ENCODE assay signal across 25 mouse cellular contexts in genomic region chr6:91130856-91131255, GRCm38 (mm10). TPM values are rescaled to one million over a fixed set of nuclear protein-coding genes. Genes with fewer than 3 reads are reported as not detected.
DNase-seq lines count a peak whose midpoint lies in the region; ATAC-seq and TF ChIP-seq lines count a peak whose summit lies in the region.
"Had no signal": no experiment of that assay in that cellular context is flagged by ENCODE, and none has a peak within 500 bp of the region (broad histone marks: within the 10 kb centered on the region; RNA-seq: fewer than 3 reads in every experiment).

No protein-coding gene starts in this region.

- H3K9me3 ChIP-seq in MEL (replicated peaks; ENCODE audit: insufficient read depth, low read length): no peaks in the 10 kb centered on the region
- H3K9me3 ChIP-seq in liver, embryonic 11.5 days (ENCODE audit: control insufficient read depth, low read length): no peaks in the 10 kb centered on the region
- no peaks in the 10 kb centered on the region; the same call in 1 of the 2 replicates for H3K9me3 ChIP-seq in liver, embryonic 15.5 days (replicated peaks)
- H3K9me3 ChIP-seq in hindbrain, postnatal 0 days (ENCODE audit: low read length): no peaks in the 10 kb centered on the region
- H3K9me3 ChIP-seq: embryonic facial prominence, embryonic 13.5 days; forebrain, embryonic 10.5 days; forebrain, embryonic 15.5 days; heart, embryonic 15.5 days; hindbrain, embryonic 13.5 days had no signal

- ATAC-seq in liver, embryonic 11.5 days (replicated peaks; ENCODE audit: low FRiP score): peak; percentile 77
- peak; percentile 75 for ATAC-seq in liver, embryonic 15.5 days (ENCODE audit: insufficient read depth)
- ATAC-seq in megakaryocyte-erythroid progenitor cell, adult 5-6 weeks (replicated peaks; ENCODE audit: low FRiP score, low TSS enrichment, poor library complexity, severe bottlenecking): peak; percentile 74
- ATAC-seq in hindbrain, postnatal 0 days: no peak
- ATAC-seq: activated CD4-positive, CD25-positive, alpha-beta regulatory T cell, adult 4 months; CD4-positive, CD25-positive, alpha-beta regulatory T cell, adult 4 months; forebrain, embryonic 15.5 days; Patski had no signal

- 45% methylated on average over 1 of the region's 1 CpGs for WGBS in liver, embryonic 11.5 days
- WGBS in liver, embryonic 15.5 days (ENCODE audit: insufficient replicate concordance): 22% methylated on average over 1 of the region's 1 CpGs
- WGBS in hindbrain, postnatal 0 days: 54% methylated on average over 1 of the region's 1 CpGs

- TF ChIP-seq RAD21 in MEL (IDR thresholded peaks at IDR 0.05; ENCODE audit: low read depth, low read length): no peak

- DNase-seq in MEL (ENCODE audit: low read depth, low spot score): no peak
- DNase-seq in liver, embryonic 11.5 days (ENCODE audit: low spot score): no peak
- DNase-seq in hindbrain, postnatal 0 days (ENCODE audit: low spot score): no peak
- DNase-seq in kidney, postnatal 25 days: no peak
- DNase-seq in lung, postnatal 36 days: no peak
- DNase-seq: adrenal gland, postnatal 25 days; B cell, adult 2 months; cerebellum, adult 18-20 months; cerebellum, adult 9-11 months; cerebellum, postnatal 36 days; gastrocnemius, postnatal 10 days; heart, adult 18-20 months; heart, postnatal 14 days had no signal

- H3K9ac ChIP-seq in MEL (ENCODE audit: control insufficient read depth, low read depth, low read length, poor library complexity, severe bottlenecking): no peak overlapping the region
- H3K9ac ChIP-seq in liver, embryonic 11.5 days (ENCODE audit: low read depth, low read length): no peak overlapping the region
- no peak overlapping the region for H3K9ac ChIP-seq in liver, embryonic 15.5 days
- no peak overlapping the region for H3K9ac ChIP-seq in hindbrain, postnatal 0 days (replicated peaks; ENCODE audit: low read length)
- H3K9ac ChIP-seq: embryonic facial prominence, embryonic 13.5 days; forebrain, embryonic 15.5 days; heart, embryonic 15.5 days; hindbrain, embryonic 13.5 days had no signal

- no peak for TF ChIP-seq POLR2A in MEL (IDR thresholded peaks at IDR 0.05; ENCODE audit: control insufficient read depth in 1 of 2, insufficient read depth in 1 of 2, low read depth in 1 of 2, low read length in 2 of 2, poor library complexity in 1 of 2)

- peak in 1 of 2 experiments; percentile 53; a peak in 2 of 4 replicates for TF ChIP-seq EP300 in MEL (IDR thresholded peaks at IDR 0.05; ENCODE audit: low read depth in 1 of 2, low read length in 2 of 2)

- H3K79me2 ChIP-seq in MEL (ENCODE audit: control insufficient read depth, insufficient read depth, low read length, poor library complexity): no peaks in the 10 kb centered on the region

- 0 out of 4 replicates have a peak, but pooled peaks cover 0 to 2% of the 10 kb centered on the region in 2 experiments for H3K36me3 ChIP-seq in MEL (ENCODE audit: control insufficient read depth in 1 of 2, insufficient read depth in 2 of 2, low read length in 2 of 2)
- H3K36me3 ChIP-seq in liver, embryonic 11.5 days (ENCODE audit: control insufficient read depth, insufficient read depth, low read length): no peaks in the 10 kb centered on the region
- no peaks in the 10 kb centered on the region for H3K36me3 ChIP-seq in liver, embryonic 15.5 days (replicated peaks)
- no peaks in the 10 kb centered on the region for H3K36me3 ChIP-seq in hindbrain, postnatal 0 days (ENCODE audit: insufficient read depth, low read length)
- H3K36me3 ChIP-seq: embryonic facial prominence, embryonic 13.5 days; forebrain, embryonic 10.5 days; forebrain, embryonic 15.5 days; G1E; heart, embryonic 15.5 days; hindbrain, embryonic 13.5 days had no signal

- no peak overlapping the region for H3K27ac ChIP-seq in MEL (ENCODE audit: control insufficient read depth, low read depth, low read length)
- no peak overlapping the region for H3K27ac ChIP-seq in liver, embryonic 11.5 days (ENCODE audit: low read depth, low read length)
- H3K27ac ChIP-seq in liver, embryonic 15.5 days (replicated peaks): 0 out of 2 replicates have a peak overlapping the region, but pooled peaks have one; percentile 25
- no peak overlapping the region for H3K27ac ChIP-seq in hindbrain, postnatal 0 days
- H3K27ac ChIP-seq: embryonic facial prominence, embryonic 13.5 days; forebrain, embryonic 10.5 days; forebrain, embryonic 15.5 days; heart, embryonic 15.5 days; hindbrain, embryonic 13.5 days had no signal

- H3K27me3 ChIP-seq in MEL (ENCODE audit: control insufficient read depth in 1 of 2, insufficient read depth in 2 of 2, low read length in 2 of 2): peaks cover 0 to 2% of the 10 kb centered on the region in 2 experiments
- H3K27me3 ChIP-seq in liver, embryonic 11.5 days (replicated peaks; ENCODE audit: control insufficient read depth, insufficient read depth, low read length): peaks cover 8% of the 10 kb centered on the region
- H3K27me3 ChIP-seq in liver, embryonic 15.5 days: peaks cover 36% of the 10 kb centered on the region
- H3K27me3 ChIP-seq in hindbrain, postnatal 0 days (ENCODE audit: insufficient read depth, low read length): no peaks in the 10 kb centered on the region
- H3K27me3 ChIP-seq: embryonic facial prominence, embryonic 13.5 days; forebrain, embryonic 15.5 days; heart, embryonic 15.5 days; hindbrain, embryonic 13.5 days; Patski had no signal

- peaks cover 0 to 7% of the 10 kb centered on the region in 2 experiments; a peak in 1 of 4 replicates for H3K4me1 ChIP-seq in MEL (ENCODE audit: control insufficient read depth in 1 of 2, insufficient read depth in 2 of 2, low read length in 2 of 2)
- peaks cover 4% of the 10 kb centered on the region; the same call in 1 of the 2 replicates for H3K4me1 ChIP-seq in liver, embryonic 11.5 days (replicated peaks; ENCODE audit: control insufficient read depth, insufficient read depth, low read length)
- H3K4me1 ChIP-seq in liver, embryonic 15.5 days (replicated peaks): peaks cover 37% of the 10 kb centered on the region
- H3K4me1 ChIP-seq in hindbrain, postnatal 0 days (ENCODE audit: insufficient read depth, low read length): no peaks in the 10 kb centered on the region
- H3K4me1 ChIP-seq: embryonic facial prominence, embryonic 13.5 days; forebrain, embryonic 10.5 days; forebrain, embryonic 15.5 days; heart, embryonic 15.5 days; hindbrain, embryonic 13.5 days had no signal

- H3K4me3 ChIP-seq in MEL (ENCODE audit: control insufficient read depth in 1 of 2, insufficient read depth in 1 of 2, low read depth in 2 of 2, low read length in 2 of 2): no peak overlapping the region
- no peak overlapping the region for H3K4me3 ChIP-seq in liver, embryonic 11.5 days (ENCODE audit: low read depth, low read length)
- no peak overlapping the region for H3K4me3 ChIP-seq in liver, embryonic 15.5 days (replicated peaks)
- no peak overlapping the region for H3K4me3 ChIP-seq in hindbrain, postnatal 0 days (ENCODE audit: low read length)
- H3K4me3 ChIP-seq: embryonic facial prominence, embryonic 13.5 days; forebrain, embryonic 10.5 days; forebrain, embryonic 15.5 days; heart, embryonic 15.5 days; hindbrain, embryonic 13.5 days had no signal

- TF ChIP-seq CTCF in MEL (IDR thresholded peaks at IDR 0.05 in 2 of 3, conservative IDR thresholded peaks at IDR 0.05 in 1 of 3; ENCODE audit: control insufficient read depth in 1 of 3, insufficient read depth in 1 of 3, low read depth in 2 of 3, low read length in 3 of 3, poor library complexity in 1 of 3, severe bottlenecking in 1 of 3): no peak
- no peak for TF ChIP-seq CTCF in hindbrain, postnatal 0 days (IDR thresholded peaks at IDR 0.05; ENCODE audit: low read depth)

- no peak overlapping the region for H3K4me2 ChIP-seq in liver, embryonic 11.5 days
- no peak overlapping the region for H3K4me2 ChIP-seq in liver, embryonic 15.5 days
- no peak overlapping the region for H3K4me2 ChIP-seq in hindbrain, postnatal 0 days (ENCODE audit: low read depth, low read length)
- H3K4me2 ChIP-seq: embryonic facial prominence, embryonic 13.5 days; forebrain, embryonic 15.5 days; heart, embryonic 11.5 days; heart, embryonic 15.5 days; hindbrain, embryonic 13.5 days had no signal

TF ChIP-seq in MEL, 35 proteins besides CTCF, POLR2A, EP300 and RAD21 (continues in another document):
- TF ChIP-seq UBTF (IDR thresholded peaks at IDR 0.05; ENCODE audit: borderline replicate concordance, insufficient read depth, low read depth, low read length) (no peak), CHD2 (IDR thresholded peaks at IDR 0.05; ENCODE audit: low read length) (no peak), MAX (IDR thresholded peaks at IDR 0.05; ENCODE audit: low read length) (no peak), MAZ (IDR thresholded peaks at IDR 0.05; ENCODE audit: low read depth, low read length) (no peak), ELF1 (IDR thresholded peaks at IDR 0.05; ENCODE audit: low read depth, low read length) (no peak), TBP (IDR thresholded peaks at IDR 0.05; ENCODE audit: low read depth, low read length) (no peak), GATA1 (IDR thresholded peaks at IDR 0.05; ENCODE audit: low read depth, low read length) (0 out of 2 replicates have a peak, but pooled peaks have one; percentile 42), SIN3A (IDR thresholded peaks at IDR 0.05; ENCODE audit: low read length) (no peak), POLR2AphosphoS2 (IDR thresholded peaks at IDR 0.05; ENCODE audit: low read length) (no peak)

RNA-seq across cellular contexts. Expression of gene Nup210, which starts 14.2 kb away (rescaled TPM):
- total RNA-seq in MEL (2012; rRNA removed): 46.3 and 56.7 TPM in 2 replicates
- polyA plus RNA-seq in MEL (2012; ENCODE audit: insufficient read depth in 1 of 2, insufficient read length in 2 of 2, low read depth in 1 of 2, low replicate concordance in 2 of 2, missing spikeins in 1 of 2): 100 to 1,000 TPM in 1 of 2 experiments, 10 to 100 TPM in 1; 71.5 to 394 TPM
- polyA plus RNA-seq in liver, embryonic 11.5 days (2014; fragmentation: Nextera tagmentation; extraction: Ambion mirVana): 53.5 and 58.3 TPM in 2 replicates
- 32.0 and 37.1 TPM in 2 replicates for polyA plus RNA-seq in liver, embryonic 15.5 days (2015; fragmentation: Nextera tagmentation; extraction: Ambion mirVana)
- total RNA-seq in megakaryocyte-erythroid progenitor cell, adult 5-6 weeks (2014; fragmentation: Nextera tagmentation): 135 and 191 TPM in 2 replicates
- total RNA-seq in megakaryocyte-erythroid progenitor cell, adult 5-6 weeks (2017): 76.4 and 185 TPM in 2 replicates
- 63.0 and 76.0 TPM in 2 replicates for total RNA-seq in hindbrain, postnatal 0 days (2014; rRNA removed)
- 14.7 and 15.6 TPM in 2 replicates for polyA plus RNA-seq in hindbrain, postnatal 0 days (2015; fragmentation: Nextera tagmentation; extraction: Ambion mirVana)

RNA-seq across cellular contexts. Expression of gene Hdac11, which starts 25.6 kb away (rescaled TPM):
- total RNA-seq in MEL (2012; rRNA removed): 2.5 and 3.3 TPM in 2 replicates
- polyA plus RNA-seq in MEL (2012; ENCODE audit: insufficient read depth in 1 of 2, insufficient read length in 2 of 2, low read depth in 1 of 2, low replicate concordance in 2 of 2, missing spikeins in 1 of 2): 1 to 10 TPM in 1 of 2 experiments, not detected in 1; 6.0 TPM
- 7.1 and 7.2 TPM in 2 replicates for polyA plus RNA-seq in liver, embryonic 11.5 days (2014; fragmentation: Nextera tagmentation; extraction: Ambion mirVana)
- polyA plus RNA-seq in liver, embryonic 15.5 days (2015; fragmentation: Nextera tagmentation; extraction: Ambion mirVana): 5.6 and 5.9 TPM in 2 replicates
- total RNA-seq in megakaryocyte-erythroid progenitor cell, adult 5-6 weeks (2014; fragmentation: Nextera tagmentation): 2.1 and 8.1 TPM in 2 replicates
- total RNA-seq in megakaryocyte-erythroid progenitor cell, adult 5-6 weeks (2017): 0.99 and 1.0 TPM in 2 replicates
- total RNA-seq in hindbrain, postnatal 0 days (2014; rRNA removed): 100 and 111 TPM in 2 replicates
- 50.1 and 50.7 TPM in 2 replicates for polyA plus RNA-seq in hindbrain, postnatal 0 days (2015; fragmentation: Nextera tagmentation; extraction: Ambion mirVana)
